Mouse (Mus musculus): Measurements from ENCODE around the gene Vmn2r46. TPM values are rescaled to one million over a fixed set of nuclear protein-coding genes. Genes with fewer than 3 reads are reported as not detected.

The Vmn2r46 gene
- total RNA-seq (2023) = not detected

DNA sequence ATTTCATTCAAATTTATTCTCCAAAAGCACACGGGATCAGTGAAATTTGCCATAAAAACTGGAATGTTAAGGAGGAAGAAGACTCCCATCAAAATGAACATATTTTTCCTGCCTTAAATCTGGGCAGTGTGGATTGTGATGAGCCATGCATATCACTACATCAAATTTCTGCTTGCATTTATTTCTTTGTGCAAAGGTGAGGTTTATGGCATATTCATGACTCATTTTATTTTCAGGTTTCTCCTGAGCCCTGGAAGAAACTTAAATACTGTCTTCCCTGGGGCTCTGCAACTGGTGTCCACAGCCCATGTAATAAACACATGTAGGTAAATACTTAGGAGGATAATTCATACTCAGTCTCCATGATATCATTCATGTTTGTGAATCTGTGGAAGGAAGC, at the start of gene Vmn2r46:
Vmn2r46 (minus strand) TSS at position 101 of the 400 bp plus-strand sequence.

Other genes starting within 250 kb of the Vmn2r46 start
- gene Vmn2r47, start 70.8 kb upstream of the Vmn2r46 start, total RNA-seq (2023) = not detected
- not detected for gene Vmn2r48, start 183.0 kb upstream of the Vmn2r46 start, total RNA-seq (2023)
- gene Vmn2r49, start 221.7 kb upstream of the Vmn2r46 start, total RNA-seq (2023) = not detected